Mouse (Mus musculus) liver, adult 2 months (tissue): Measurements from ENCODE around the gene Cisd2.

ENCODE experiments used
- CTCF ChIP-seq: fragments of 200-500 bp; IDR thresholded peaks from 2 replicates; pipeline ENCODE4 v1.5.1; 2011; ENCODE audit warnings: low read depth, low read length, control low read depth
- POLR2A ChIP-seq: fragments of 200-500 bp; IDR thresholded peaks from 2 replicates; pipeline ENCODE4 v1.6.1; 2011; ENCODE audit warnings: low read length, control low read depth; ENCODE audit not compliant: insufficient read depth; ENCODE audit errors: extremely low read depth

GRCm38 (mm10) chr3:135422856-135423607 is 693 bp downstream of the Cisd2 start:
- peak; percentile 80 for TF ChIP-seq POLR2A
- no peak for TF ChIP-seq CTCF
